Mouse (Mus musculus): ENCODE results near the gene Tradd. TPM values are rescaled to one million over a fixed set of nuclear protein-coding genes. Genes with fewer than 3 reads are reported as not detected.

The Tradd gene
- polyA plus RNA-seq, 1 experiment from 2014 or later: 14.6 TPM

- H3K4me1 ChIP-seq: peaks cover 33% of the 10 kb centered on the region
- no peak for ATAC-seq (ENCODE audit: low FRiP score, low read depth)
- peaks cover 96% of the 10 kb centered on the region for H3K27me3 ChIP-seq
- 20% methylated on average over 10 of the region's 10 CpGs for WGBS
- 0 out of 2 replicates have a peak, but pooled peaks cover 3% of the 10 kb centered on the region for H3K9me3 ChIP-seq
- H3K36me3 ChIP-seq: no peaks in the 10 kb centered on the region
- no peak overlapping the region for H3K9ac ChIP-seq (replicated peaks)
- H3K4me2 ChIP-seq (replicated peaks): peak overlapping the region; percentile 78
- no peak overlapping the region for H3K27ac ChIP-seq (replicated peaks)
- peak overlapping the region; percentile 63; the same call in 1 of the 2 replicates for H3K4me3 ChIP-seq
Measured at GRCm38 (mm10) chr8:105265128-105265527, 719 bp upstream of the Tradd start.

GRCm38 (mm10) chr8:105263244-105263912 is 1.0 kb downstream of the Tradd start:
- ATAC-seq (ENCODE audit: low FRiP score, low read depth): no peak
- WGBS: 38% methylated on average over 16 of the region's 16 CpGs
- peak overlapping the region; percentile 63; the same call in 1 of the 2 replicates for H3K4me3 ChIP-seq
- 0 out of 2 replicates have a peak, but pooled peaks cover 3% of the 10 kb centered on the region for H3K9me3 ChIP-seq
- no peak overlapping the region for H3K4me2 ChIP-seq (replicated peaks)
- H3K36me3 ChIP-seq: no peaks in the 10 kb centered on the region
- no peak overlapping the region for H3K27ac ChIP-seq (replicated peaks)
- H3K9ac ChIP-seq (replicated peaks): no peak overlapping the region; the same call in 1 of the 2 replicates
- H3K4me1 ChIP-seq: peaks cover 32% of the 10 kb centered on the region
- peaks cover 96% of the 10 kb centered on the region for H3K27me3 ChIP-seq

GRCm38 (mm10) chr8:105261326-105261980 is 3.0 kb downstream of the Tradd start:
- no peak overlapping the region for H3K4me2 ChIP-seq (replicated peaks)
- WGBS: 88% methylated on average over 12 of the region's 12 CpGs
- peaks cover 25% of the 10 kb centered on the region for H3K4me1 ChIP-seq
- no peak overlapping the region for H3K27ac ChIP-seq (replicated peaks)
- no peak overlapping the region for H3K4me3 ChIP-seq
- ATAC-seq (ENCODE audit: low FRiP score, low read depth): no peak
- peaks cover 96% of the 10 kb centered on the region for H3K27me3 ChIP-seq
- H3K36me3 ChIP-seq: no peaks in the 10 kb centered on the region
- H3K9me3 ChIP-seq: 0 out of 2 replicates have a peak, but pooled peaks cover 3% of the 10 kb centered on the region
- H3K9ac ChIP-seq (replicated peaks): no peak overlapping the region

- Histone ChIP-seq H3K9ac (replicated peaks) (no peak overlapping the region), H3K27me3 (peaks cover 96% of the 10 kb centered on the region), H3K4me2 (replicated peaks) (no peak overlapping the region), H3K36me3 (no peaks in the 10 kb centered on the region), H3K4me3 (no peak overlapping the region), H3K9me3 (no peaks in the 10 kb centered on the region), H3K27ac (replicated peaks) (no peak overlapping the region), H3K4me1 (peaks cover 25% of the 10 kb centered on the region)
- no peak for ATAC-seq (ENCODE audit: low FRiP score, low read depth)
- WGBS: 59% methylated on average over 7 of the region's 7 CpGs
Measured at GRCm38 (mm10) chr8:105260371-105261099, 3.9 kb downstream of the Tradd start.

GRCm38 (mm10) chr8:105259721-105260320 is 4.6 kb downstream of the Tradd start:
- Histone ChIP-seq H3K9ac (replicated peaks) (no peak overlapping the region; the same call in 1 of the 2 replicates), H3K27me3 (peaks cover 96% of the 10 kb centered on the region), H3K4me2 (replicated peaks) (peak overlapping the region; percentile 80), H3K4me3 (peak overlapping the region; percentile 42), H3K9me3 (no peaks in the 10 kb centered on the region), H3K27ac (replicated peaks) (no peak overlapping the region), H3K36me3 (no peaks in the 10 kb centered on the region), H3K4me1 (peaks cover 31% of the 10 kb centered on the region)
- peak; percentile 70 for ATAC-seq (ENCODE audit: low FRiP score, low read depth)
- WGBS: 3% methylated on average over 30 of the region's 30 CpGs

- peak overlapping the region; percentile 42 for H3K4me3 ChIP-seq
- peak; percentile 42 for ATAC-seq (ENCODE audit: low FRiP score, low read depth)
- peak overlapping the region; percentile 80 for H3K4me2 ChIP-seq (replicated peaks)
- peaks cover 33% of the 10 kb centered on the region for H3K4me1 ChIP-seq
- H3K27ac ChIP-seq (replicated peaks): no peak overlapping the region
- WGBS: 2% methylated on average over 55 of the region's 55 CpGs
- H3K9me3 ChIP-seq: no peaks in the 10 kb centered on the region
- no peak overlapping the region; the same call in 1 of the 2 replicates for H3K9ac ChIP-seq (replicated peaks)
- H3K27me3 ChIP-seq: peaks cover 95% of the 10 kb centered on the region
- no peaks in the 10 kb centered on the region for H3K36me3 ChIP-seq
Measured at GRCm38 (mm10) chr8:105258911-105259720, 5.3 kb downstream of the Tradd start.

GRCm38 (mm10) chr8:105257318-105258114 is 6.9 kb downstream of the Tradd start:
- no peak overlapping the region for H3K27ac ChIP-seq (replicated peaks)
- H3K4me1 ChIP-seq: peaks cover 33% of the 10 kb centered on the region
- ATAC-seq (ENCODE audit: low FRiP score, low read depth): no peak
- WGBS: 70% methylated on average over 7 of the region's 7 CpGs
- no peak overlapping the region for H3K4me2 ChIP-seq (replicated peaks)
- H3K9me3 ChIP-seq: no peaks in the 10 kb centered on the region
- H3K27me3 ChIP-seq: peaks cover 79% of the 10 kb centered on the region
- H3K36me3 ChIP-seq: peaks cover 4% of the 10 kb centered on the region; the same call in 1 of the 2 replicates
- H3K4me3 ChIP-seq: no peak overlapping the region
- no peak overlapping the region for H3K9ac ChIP-seq (replicated peaks)

- Histone ChIP-seq H3K9me3 (no peaks in the 10 kb centered on the region), H3K27ac (replicated peaks) (no peak within 1 kb of the TSS), H3K9ac (replicated peaks) (peak within 1 kb of the TSS; percentile 53), H3K4me2 (replicated peaks) (peak within 1 kb of the TSS; percentile 92), H3K4me3 (peak within 1 kb of the TSS; percentile 52), H3K36me3 (peaks cover 28% of the 10 kb centered on the region), H3K27me3 (peaks cover 57% of the 10 kb centered on the region), H3K4me1 (peaks cover 32% of the 10 kb centered on the region)
- no peak for ATAC-seq (ENCODE audit: low FRiP score, low read depth)
- WGBS: 1% methylated on average over 14 of the region's 14 CpGs
Measured at GRCm38 (mm10) chr8:105254966-105255350, 9.5 kb downstream of the Tradd start, which contains the start of gene B3gnt9. Gene B3gnt9, minus strand, starts transcription at chr8:105255153.

- Histone ChIP-seq H3K4me2 (replicated peaks) (peak overlapping the region; percentile 92), H3K4me1 (peaks cover 26% of the 10 kb centered on the region), H3K36me3 (peaks cover 34% of the 10 kb centered on the region), H3K9me3 (no peaks in the 10 kb centered on the region), H3K27me3 (peaks cover 51% of the 10 kb centered on the region), H3K9ac (replicated peaks) (peak overlapping the region; percentile 53), H3K27ac (replicated peaks) (no peak overlapping the region), H3K4me3 (peak overlapping the region; percentile 52)
- under 1% methylated on average over 73 of the region's 74 CpGs for WGBS
- peak; percentile 83 for ATAC-seq (ENCODE audit: low FRiP score, low read depth)
Measured at GRCm38 (mm10) chr8:105254152-105254965, 10.1 kb downstream of the Tradd start.

- WGBS: 34% methylated on average over 20 of the region's 20 CpGs
- H3K4me3 ChIP-seq: peak overlapping the region; percentile 52
- H3K36me3 ChIP-seq: peaks cover 40% of the 10 kb centered on the region
- H3K4me2 ChIP-seq (replicated peaks): peak overlapping the region; percentile 92
- ATAC-seq (ENCODE audit: low FRiP score, low read depth): peak; percentile 52
- H3K9me3 ChIP-seq: no peaks in the 10 kb centered on the region
- peaks cover 20% of the 10 kb centered on the region for H3K4me1 ChIP-seq
- peaks cover 45% of the 10 kb centered on the region for H3K27me3 ChIP-seq
- 0 out of 2 replicates have a peak overlapping the region, but pooled peaks have one; percentile 24 for H3K9ac ChIP-seq (replicated peaks)
- H3K27ac ChIP-seq (replicated peaks): no peak overlapping the region
Measured at GRCm38 (mm10) chr8:105253766-105254151, 10.7 kb downstream of the Tradd start.

Measured in midbrain, embryonic 12.5 days (tissue).